Mouse (Mus musculus): Measurements from ENCODE around the gene Ppia. TPM values are rescaled to one million over a fixed set of nuclear protein-coding genes. Genes with fewer than 3 reads are reported as not detected.
A peak's percentile ranks its signal among the peaks of the same experiment; 100 is the strongest.
"Not testable (repeated sequence)": the region's sequence is repeated elsewhere in the genome, so short reads cannot be mapped to it uniquely, and the experiment has no call there.

Ppia gene
- total RNA-seq, 4 experiments from 2014 or later = 1,587 to 1,877 (median 1,701) TPM

- no peak for DNase-seq (ENCODE audit: low spot score in 2 of 2)
These were observed 10.3 kb upstream of the Ppia start for GRCm38 (mm10) chr11:6404699-6405566.

DNA sequence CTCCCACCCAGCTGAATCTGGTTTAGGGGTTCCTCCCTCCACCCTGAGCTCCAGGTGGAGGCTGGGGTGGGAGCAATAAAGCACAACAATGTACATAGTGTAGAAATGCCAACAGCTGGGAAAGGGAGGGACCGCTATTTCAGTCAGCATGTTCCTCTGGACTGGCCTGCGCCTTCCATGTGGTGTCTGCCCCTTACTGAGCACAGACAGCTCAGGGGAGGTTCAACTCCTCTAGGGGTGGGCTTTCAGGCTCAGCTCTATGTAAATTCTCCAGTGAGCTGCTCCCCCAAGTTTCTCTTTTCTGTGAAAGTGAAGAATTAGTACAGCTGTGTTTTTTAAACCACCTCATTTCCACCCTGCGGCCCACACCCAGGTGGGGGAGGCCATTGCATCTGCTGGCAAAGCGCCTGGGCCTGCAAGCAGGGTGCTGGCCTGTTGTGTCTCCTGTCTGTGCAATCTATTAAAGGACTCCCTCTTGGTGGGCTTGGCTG, 9.6 kb upstream of the Ppia start:
- DNase-seq (ENCODE audit: low spot score in 2 of 2) = no peak

DNA sequence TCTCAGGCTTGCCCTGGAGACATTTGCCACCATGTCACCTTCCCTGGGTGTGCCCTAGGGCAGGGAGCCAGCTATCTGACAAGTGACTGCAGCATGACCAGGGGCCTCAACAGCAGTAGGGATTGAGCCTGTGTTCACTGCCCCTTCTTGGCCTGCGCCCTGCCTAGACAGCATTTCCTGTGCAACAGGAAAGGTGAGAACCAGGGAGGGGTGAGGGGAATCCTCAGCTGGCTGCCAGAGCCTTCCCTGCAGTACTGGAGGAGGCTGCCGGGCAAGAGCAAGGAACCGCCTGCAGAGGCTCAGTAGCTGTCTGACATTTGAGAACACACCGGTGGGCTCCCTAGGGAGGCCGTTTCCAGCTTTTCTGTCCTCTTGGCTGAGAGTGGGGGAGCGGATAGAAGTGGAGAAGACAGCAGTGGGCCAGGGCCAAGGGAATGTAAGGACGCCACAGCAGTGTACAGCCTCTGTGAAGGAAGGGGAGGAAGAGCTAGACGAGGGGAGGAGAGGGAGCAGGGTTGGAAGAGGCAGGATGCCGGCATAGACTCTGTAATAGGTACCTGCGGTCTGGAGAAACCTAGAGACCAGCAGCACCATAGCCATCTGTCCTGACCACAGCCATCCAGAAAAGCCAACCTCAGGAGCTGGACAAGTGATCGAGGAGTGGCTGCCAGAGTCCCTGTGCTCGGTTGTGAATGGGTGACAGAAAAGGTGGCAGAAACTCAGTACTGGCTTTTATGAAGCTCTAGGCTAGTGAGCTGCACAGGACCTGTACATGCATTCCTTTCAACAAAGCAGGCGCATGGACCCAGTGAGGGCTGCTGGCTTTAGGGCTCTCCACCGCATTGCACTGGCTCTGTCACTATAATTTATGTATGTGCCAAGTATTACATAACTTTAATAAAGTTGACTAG, 8.7 kb upstream of the Ppia start:
- DNase-seq (ENCODE audit: low spot score in 2 of 2) = peak in 1 of 2 experiments; percentile 59

GRCm38 (mm10) chr11:6407162-6407621, 8.1 kb upstream of the Ppia start:
- no peak for DNase-seq (ENCODE audit: low spot score in 2 of 2)

- no peak for DNase-seq (ENCODE audit: low spot score in 2 of 2)
These were observed 5.1 kb upstream of the Ppia start for GRCm38 (mm10) chr11:6410050-6410602.

DNA sequence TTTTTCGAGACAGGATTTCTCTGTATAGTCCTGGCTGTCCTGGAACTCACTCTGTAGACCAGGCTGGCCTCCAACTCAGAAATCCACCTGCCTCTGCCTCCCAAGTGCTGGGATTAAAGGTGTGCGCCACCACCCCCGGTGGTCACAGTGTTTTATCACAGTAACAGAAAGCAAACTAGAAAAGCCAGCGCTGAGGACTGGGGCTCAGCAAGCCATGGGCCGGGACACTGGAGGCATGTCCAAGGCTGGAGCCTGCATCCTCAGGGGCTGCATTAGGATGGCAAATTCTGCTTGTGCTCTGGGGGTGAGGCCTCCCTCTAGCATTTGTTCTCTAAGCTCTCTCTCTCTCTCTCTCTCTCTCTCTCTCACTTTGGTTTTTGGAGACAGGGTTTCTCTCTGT, 4.5 kb upstream of the Ppia start:
- DNase-seq (ENCODE audit: low spot score in 2 of 2) = not testable (repeated sequence)

DNA sequence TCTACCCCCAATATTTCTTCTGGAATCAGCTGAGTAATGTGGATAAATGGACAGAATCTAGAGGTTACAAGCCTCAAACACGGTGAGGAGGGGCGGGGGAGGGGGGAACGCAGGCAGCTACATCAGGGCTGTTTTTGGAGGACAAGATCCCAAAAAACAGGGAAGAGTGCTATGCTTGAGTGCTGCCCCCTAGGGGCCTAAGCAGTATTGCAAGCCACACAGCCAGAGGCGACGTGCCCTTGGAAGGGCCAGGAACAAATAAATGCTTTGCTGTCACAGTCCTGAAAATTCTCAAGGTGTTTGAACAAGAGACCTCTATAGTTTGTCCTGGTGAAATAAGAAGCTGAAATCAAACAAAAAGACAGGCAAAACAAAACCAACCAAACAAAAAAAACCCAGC, 3.6 kb upstream of the Ppia start:
- peak in 1 of 2 experiments; percentile 78 for DNase-seq (ENCODE audit: low spot score in 2 of 2)

DNA sequence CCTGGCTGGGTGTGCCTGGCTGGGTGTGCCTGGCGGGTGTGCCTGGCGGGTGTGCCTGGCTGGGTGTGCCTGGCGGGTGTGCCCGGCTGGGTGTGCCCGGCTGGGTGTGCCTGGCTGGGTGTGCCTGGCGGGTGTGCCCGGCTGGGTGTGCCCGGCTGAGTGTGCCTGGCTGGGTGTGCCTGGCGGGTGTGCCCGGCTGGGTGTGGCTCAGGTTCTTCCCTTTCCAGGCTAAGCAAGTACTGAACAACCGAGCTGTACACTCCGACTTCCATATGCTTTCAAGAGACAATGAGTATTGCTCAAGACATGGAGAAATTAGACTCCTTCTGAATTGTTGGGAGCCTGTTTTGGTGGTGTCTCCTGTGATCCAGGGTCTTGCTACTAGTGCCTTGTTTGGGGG, 2.0 kb upstream of the Ppia start:
- no peak for DNase-seq (ENCODE audit: low spot score in 2 of 2)

GRCm38 (mm10) chr11:6415551-6416404, 535 bp downstream of the Ppia start:
- peak; percentile 98 to 99 for DNase-seq (ENCODE audit: low spot score in 2 of 2)

GRCm38 (mm10) chr11:6416405-6417034, 1.3 kb downstream of the Ppia start:
- peak; percentile 54 to 79 for DNase-seq (ENCODE audit: low spot score in 2 of 2)

- no peak for DNase-seq (ENCODE audit: low spot score in 2 of 2)
These were observed 1.8 kb downstream of the Ppia start for GRCm38 (mm10) chr11:6417069-6417468.

DNA sequence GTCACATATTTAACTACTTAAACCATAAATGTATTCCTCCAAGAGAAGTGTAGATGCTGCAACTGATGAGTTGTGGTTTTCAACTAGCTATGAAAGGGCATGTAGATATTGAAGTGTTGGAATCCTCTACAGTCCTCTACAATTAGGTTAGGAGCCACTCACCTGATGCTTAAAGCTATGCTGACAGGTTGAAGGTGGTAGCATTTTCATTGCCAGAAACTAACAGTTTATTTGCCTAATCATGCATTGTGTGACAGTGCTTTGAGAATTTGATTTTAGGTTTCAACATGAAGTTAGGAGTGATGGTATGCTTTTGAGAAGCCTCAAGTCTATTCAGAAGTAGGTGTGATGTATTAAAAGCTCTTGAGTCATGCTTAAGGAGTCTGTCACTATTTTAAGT, 2.2 kb downstream of the Ppia start:
- no peak for DNase-seq (ENCODE audit: low spot score in 2 of 2)

GRCm38 (mm10) chr11:6418751-6419150, 3.5 kb downstream of the Ppia start:
- DNase-seq (ENCODE audit: low spot score in 2 of 2) = no peak

DNA sequence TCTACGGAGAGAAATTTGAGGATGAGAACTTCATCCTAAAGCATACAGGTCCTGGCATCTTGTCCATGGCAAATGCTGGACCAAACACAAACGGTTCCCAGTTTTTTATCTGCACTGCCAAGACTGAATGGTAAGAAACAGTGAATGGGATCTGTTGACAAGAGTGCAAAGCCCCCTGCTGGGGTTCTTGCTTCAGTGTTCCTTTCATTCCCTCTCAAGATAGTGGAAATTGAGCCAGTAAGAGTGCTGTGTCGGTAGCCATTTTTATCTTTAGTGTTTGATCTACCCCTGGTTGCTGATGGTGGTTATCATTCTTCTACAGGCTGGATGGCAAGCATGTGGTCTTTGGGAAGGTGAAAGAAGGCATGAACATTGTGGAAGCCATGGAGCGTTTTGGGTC, 3.9 kb downstream of the Ppia start:
- not testable (repeated sequence) for DNase-seq (ENCODE audit: low spot score in 2 of 2)

GRCm38 (mm10) chr11:6420283-6420703, 5.0 kb downstream of the Ppia start:
- DNase-seq (ENCODE audit: low spot score in 2 of 2) = no peak

- DNase-seq (ENCODE audit: low spot score in 2 of 2) = no peak
These were observed 5.6 kb downstream of the Ppia start for GRCm38 (mm10) chr11:6420722-6421350.

- no peak for DNase-seq (ENCODE audit: low spot score in 2 of 2)
These were observed 14.9 kb downstream of the Ppia start for GRCm38 (mm10) chr11:6430186-6430585.

GRCm38 (mm10) chr11:6436442-6436841, 21.2 kb downstream of the Ppia start:
- DNase-seq (ENCODE audit: low spot score in 2 of 2) = no peak

DNA sequence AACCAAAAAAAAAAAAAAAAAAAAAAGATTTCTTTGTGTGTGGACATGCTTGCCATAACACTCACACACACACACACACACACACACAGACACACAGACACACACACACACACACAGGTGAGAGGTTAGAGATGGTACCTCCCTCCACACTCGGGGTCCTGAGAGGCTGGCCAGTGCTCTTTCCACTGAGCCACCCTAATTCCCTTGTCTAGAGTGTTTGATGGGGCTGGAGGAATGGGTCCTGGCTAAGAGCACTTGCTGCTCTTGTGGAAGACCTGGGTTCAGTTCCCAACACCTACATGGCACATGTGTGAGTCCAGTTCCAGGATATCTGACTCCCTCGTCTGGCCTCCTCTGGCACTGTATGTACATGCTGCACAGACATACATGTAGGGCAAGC, 22.4 kb downstream of the Ppia start:
- no peak for DNase-seq (ENCODE audit: low spot score in 2 of 2)

DNA sequence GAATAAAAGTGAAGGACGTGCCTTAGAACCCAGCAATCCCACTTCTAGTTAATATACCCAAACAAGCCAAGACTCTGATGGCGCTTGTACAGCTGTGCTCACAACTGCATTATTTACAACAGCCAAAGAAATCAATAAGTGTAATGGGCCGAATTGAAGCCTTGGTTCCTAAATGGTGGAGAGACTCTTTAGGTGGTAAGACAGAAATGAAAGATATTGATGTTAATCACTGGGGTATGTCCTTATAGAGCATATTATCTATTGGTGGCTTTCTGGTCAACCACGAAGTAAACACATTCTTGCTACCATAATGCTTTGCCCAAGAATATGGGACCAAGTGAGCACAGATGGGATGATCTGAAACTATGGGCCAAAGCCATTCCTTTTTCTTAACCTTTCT, 24.9 kb downstream of the Ppia start:
- no peak for DNase-seq (ENCODE audit: low spot score in 2 of 2)

Measured in left cerebral cortex, adult 8-10 months (tissue).